Mouse (Mus musculus): Measurements from ENCODE around the gene Trpt1.

Gene Trpt1

DNA sequence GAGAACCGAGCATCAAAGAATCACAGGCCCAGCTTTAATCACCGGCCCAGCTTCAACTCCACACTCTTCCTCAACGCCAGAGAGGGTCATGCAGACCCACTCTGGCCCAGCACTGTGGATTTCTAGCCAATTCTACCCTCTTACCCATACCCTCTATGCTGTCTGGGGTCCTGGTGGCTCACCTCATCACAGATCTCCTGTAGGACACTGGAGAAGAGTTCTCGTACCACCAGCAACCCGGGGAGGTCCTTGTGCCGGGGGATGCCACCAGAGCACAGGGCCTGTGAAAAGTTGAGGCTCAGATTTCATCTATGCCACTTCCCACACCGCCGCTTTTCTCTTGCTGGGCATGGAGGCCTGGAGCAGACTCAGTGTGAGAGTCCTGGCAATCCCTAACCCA lies 1.4 kb upstream of the Trpt1 start:
- no peak for DNase-seq

DNA sequence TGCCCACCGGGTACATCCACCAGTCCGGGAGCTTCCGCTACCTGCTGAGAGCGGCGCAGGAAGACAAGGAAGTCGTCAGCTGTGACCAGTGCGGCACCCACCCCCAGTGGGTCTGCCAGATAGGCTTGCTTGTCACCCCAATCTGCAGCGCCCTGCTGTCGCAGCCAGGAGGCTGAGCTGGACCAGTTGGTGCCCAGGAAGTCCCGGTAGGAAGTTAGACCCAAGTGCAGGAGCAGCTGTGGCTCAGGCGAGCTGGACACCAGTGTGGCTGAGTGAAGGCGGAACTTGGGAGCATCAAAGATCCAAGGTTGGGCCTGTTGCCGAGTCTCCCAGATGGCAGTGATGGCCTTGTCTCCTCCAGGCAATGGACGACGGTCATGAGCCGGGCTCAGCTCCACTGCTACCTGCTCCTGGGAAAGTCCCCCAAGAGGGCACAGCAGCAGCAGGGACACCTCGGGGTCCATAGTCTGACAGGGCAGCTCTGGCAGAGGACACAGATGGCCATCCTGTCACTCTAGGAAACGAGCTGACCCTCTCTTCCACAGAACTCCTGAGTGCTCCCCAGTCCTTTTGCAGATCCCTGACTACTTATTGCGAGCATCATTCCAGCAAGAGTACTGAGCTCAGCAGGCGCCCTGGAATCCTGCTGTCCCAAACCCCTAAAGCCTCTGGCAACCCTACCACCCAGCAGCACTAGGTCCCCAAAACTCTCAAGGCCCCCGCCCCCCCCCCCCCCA lies 508 bp upstream of the Trpt1 start:
- no peak for DNase-seq

DNA sequence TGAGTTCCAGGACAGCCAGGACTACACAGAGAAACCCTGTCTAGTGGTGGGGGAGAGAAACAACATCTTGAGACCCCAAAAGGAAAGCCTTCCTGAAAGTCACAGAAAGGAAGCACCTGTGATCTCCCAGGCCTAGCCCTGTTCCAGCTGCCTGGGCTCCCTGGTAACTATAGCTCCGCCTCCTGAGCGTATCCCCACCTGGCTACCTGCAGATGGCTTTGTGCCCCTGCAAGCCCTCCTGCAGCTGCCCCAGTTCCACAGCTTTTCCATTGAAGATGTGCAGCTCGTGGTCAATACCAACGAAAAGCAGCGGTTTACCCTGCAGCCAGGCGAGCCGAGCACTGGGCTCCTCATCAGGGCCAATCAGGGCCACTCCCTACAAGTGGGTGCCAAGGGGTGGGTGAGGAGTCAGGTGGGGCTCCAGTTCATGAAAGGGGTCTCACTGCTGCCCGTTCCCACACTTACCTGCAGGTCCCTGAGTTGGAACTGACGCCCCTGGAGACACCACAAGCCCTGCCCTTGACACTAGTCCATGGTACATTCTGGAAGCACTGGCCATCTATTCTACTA lies 1.9 kb downstream of the Trpt1 start:
- DNase-seq = no peak

DNA sequence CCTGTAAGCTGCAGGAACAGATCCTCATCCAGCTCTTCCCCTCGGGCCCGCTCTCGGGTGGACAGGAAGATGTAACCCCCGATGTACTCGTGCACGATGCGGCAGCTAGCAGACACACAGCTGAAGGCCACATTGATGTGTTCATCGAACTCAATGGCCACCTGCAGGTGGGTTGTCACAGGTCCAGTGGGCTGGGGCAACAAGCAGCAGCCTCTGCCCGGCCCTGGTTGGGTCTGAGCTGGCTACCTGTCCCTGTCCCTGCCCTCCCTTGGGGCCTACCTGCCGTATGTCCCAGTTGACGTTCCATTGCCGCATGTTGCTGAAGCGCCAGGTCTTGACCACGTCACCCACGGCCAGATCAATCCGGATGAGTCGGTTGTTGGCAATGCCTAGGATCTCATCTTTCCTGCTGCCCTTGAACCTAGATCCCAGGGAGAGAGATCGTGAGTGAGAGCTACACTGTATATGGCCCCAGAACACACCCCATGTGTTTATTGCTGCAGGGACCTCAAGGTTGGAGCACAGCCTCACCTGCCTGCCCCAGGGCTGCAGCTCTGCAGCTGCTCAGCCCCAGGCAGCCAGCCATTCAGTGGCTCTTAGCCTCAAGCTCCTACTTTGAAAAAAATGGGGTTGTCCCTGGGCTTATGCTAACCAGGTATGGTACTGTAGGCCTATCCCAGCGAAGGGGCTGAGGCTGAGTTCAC lies 3.6 kb downstream of the Trpt1 start:
- no peak for DNase-seq

DNA sequence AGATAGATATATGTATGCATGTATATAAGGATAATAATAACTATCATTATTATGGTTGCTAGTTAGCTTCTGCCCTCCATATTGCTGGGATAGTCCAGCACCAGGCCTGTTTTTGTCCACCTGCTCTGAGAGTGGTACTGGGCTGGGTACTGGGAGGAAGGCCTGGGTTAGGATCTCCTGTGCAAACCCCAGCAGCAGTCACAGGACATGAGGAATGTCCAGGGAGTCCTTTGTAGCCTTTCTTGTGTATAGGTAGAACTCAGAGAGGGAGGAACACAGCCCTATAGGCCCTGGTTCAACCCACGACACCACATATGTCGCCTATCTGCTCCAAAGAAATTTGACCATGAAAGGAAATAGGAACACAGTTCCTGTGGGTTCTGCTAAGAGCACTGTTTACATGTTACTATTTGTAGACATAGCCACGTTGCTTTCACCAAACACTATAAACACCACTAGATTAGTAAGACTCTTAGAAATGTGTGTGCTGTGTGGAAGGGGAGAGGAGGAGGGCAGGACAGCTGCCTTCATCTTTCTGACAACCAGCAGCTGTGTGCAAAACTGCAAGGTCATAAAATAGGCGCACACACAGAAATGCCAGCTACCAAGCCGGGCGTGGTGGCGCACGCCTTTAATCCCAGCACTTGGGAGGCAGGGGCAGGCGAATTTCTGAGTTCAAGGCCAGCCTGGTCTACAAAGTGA lies 11.1 kb downstream of the Trpt1 start:
- no peak for DNase-seq

DNA sequence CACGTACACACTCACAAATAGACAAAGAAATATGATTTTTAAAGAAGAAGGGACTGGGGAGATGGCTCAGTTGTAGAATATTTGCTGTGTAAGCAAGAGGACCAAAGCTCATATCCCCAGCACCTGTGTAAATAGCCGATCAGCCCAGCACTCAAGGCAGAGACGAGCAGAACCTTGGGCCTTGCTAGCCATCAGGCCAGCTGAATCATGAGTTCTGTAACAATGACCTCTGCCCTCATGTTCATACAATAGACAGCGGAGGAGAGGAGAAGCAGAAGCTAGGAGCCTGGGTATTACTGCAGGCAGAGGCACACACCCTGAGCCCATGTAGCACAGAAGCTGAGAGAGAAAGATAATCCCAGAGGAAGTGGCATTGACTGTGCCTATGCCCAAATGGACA lies 16.5 kb downstream of the Trpt1 start:
- DNase-seq = no peak

DNA sequence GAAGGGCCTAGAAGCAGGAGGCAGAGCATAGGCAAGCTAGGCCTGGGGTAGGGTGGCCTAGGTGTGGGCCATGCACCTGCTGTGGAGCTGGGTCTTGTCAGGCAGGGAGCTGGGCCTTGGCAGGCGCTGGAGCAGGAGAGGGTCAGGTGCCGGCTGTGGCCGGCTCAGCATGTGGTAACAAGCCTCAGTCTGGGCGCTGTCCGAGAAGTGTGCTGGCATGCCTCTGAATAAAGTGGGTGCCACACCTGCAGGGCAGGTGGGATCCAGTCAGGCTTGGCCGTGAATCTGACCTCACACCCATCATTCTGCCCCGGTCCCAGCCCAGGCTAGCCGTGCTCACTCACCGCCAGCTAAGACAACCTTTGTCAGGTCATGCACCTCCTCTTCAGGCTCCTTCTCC lies 18.1 kb downstream of the Trpt1 start:
- peak; percentile 31 for DNase-seq

DNA sequence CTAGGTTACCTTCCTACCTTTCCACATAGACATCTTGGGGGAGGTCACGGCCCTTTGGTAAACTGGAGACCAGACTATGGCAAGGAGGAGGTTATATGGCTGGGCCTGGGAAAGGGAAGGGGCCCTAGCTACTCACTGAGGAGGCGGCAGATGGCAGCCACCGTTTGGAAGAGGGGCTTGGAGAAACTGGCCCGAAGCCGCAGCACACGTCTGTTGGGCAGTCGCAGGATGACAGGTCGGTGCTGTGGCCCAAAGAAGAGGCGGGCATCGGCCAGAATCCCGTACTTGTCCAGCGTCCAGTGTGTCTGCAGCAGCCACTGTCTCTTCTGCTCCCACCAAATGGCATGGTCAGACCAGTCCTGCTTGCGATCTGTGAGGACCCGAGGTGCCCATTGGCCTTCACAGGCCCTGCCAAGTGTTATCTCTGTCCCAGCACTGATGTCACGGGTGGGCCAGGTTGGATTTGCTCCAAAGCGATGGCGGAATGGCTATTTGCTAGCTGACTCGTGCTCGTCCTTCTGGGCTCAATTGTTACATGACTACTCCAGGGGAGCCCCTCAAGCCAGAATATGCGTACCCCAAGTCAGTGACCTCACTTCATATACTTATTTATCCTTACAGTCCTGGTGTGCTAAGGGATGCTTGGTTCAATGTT lies 18.7 kb downstream of the Trpt1 start:
- no peak for DNase-seq

DNA sequence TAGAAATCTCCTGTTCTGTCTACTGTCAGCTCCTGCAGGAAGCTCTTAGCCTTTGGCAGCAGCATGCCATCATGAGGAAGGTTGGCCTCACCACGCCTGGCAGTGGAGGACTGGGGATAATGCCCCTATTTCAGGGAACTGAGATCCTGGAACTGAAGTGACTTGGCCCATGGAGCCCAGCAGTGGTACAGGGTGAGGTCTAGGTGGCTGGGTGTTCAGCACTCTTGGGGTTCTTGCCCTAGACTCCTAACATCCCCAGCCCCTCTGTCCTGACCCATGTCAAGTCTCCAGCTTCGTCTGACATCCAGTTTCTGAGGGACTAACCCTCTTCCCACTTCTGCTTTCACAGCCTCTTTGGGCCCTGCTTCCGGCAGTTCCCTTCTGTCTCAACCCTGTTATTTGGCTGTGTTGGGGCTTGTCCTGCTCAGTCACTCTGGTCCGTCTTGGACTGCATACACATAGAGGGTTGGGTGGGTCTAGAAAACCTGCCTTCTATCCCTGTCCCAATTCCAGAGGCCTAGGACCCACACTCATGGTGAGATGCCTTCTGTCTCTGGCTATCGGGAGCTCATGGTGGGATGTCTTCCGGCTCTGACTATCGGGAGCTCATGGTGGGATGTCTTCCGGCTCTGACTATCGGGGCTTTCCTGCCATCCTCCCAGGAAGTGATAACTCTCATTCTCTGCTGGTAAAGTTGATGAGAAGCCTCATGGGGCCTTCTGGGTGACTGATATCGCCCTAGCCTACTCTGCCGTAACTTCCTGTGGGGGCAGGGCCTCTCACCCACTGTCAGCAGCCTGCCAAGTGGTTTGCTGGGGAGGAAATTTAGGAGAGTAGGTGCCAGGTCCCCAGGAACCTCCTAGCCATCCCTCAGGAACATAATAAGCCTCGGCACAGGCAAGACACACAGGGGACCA lies 21.9 kb downstream of the Trpt1 start:
- DNase-seq = no peak

DNA sequence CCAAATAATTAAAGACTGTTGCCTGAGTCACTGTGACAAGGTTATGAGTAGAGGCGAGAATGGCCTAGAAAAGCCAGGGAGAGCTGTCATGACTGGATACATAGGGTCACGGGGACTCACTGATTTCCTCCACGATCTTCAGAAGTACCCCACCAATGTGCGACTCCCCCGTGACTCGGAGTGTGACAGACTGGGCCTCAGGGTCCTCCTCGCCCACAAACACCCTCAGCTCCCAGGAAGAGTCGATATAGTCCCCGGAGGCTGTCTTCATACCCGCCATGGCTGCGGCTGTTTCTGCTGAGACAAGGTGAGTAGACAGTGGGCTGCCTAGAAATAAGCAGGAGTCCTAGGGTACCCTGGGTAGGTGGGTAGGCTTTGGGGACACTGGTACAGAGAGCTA lies 22.6 kb downstream of the Trpt1 start:
- no peak for DNase-seq

DNA sequence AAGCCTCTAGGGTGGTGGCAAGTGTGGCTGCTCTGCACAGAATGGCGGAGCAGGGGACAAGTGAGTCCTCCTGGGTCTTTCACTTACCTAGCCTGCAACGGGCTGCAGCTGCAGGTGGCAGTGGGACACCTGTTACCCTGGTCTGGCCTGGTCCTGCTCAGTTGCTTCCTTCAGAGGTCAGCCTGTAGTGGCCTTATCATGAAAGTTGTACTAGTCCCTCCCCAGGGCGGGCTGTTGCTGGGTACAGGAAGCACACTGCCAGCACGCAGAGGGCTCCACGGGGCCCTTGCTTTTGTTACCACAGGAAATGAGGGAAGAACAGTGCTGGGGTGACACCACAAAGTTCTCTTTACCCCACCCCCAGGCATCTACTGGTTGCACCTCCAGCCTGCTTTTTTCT lies 23.3 kb downstream of the Trpt1 start, which contains the start of gene Fermt3:
Fermt3 (minus strand) TSS at position 279 of the 400 bp plus-strand sequence.
- DNase-seq = no peak

DNA sequence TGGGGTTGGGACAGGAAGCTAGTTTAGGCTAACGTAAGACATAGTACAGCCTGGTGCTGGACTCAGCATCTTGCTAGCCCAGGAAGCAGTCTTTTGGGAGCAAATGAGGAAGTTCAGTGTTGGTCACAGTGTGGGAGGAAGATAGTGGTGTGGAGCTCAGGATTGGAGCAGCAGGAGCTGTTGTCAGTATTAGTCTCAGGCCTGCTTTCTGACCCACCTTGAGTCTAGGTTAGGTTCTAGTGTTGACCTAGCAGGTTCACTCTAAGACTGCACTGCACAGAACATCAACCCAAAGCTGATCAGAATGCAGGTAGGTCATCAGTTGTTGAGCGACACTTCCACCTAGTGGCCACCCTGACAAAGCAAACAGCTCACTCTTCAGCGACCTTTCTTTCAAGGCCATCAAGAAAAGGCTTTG lies 24.3 kb downstream of the Trpt1 start:
- peak; percentile 71 for DNase-seq

DNA sequence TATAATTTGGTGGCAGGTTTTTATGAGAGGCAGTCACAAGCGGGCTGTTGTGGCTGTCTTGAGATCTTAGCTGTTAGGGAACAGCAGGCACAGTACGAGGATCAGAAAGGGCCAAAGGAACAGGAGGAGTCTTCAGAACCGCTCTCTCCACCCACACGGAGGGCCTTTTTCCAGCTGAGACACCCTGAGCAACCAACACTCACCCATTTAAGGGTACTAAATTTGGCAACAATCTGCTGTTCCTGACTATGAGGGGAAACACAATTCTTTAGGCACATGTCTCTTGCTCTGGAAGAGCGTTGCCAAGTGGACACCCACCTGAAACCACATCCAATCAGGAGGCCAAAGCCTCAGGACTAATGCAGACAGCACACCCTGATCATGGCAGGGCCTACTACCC lies 33.6 kb downstream of the Trpt1 start:
- no peak for DNase-seq

DNA sequence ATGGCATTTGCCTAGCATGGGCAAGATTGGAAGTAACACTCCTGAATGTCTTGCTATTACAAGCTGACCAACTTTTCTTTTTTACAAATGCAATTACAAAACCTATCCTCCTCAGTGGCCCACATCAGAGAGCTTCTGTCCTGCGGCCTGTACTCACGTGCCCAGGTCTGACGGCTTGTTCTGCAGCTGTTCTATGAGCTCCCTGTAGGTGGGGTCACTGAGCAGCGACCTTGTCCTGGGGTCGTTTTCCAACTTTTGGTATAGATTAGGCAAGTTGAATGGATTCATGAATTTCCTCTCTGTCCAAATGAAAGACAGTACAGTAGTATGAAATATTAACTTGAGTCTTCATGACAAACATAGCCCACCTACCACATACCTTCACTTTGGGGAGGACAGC lies 38.1 kb downstream of the Trpt1 start:
- DNase-seq = no peak

DNA sequence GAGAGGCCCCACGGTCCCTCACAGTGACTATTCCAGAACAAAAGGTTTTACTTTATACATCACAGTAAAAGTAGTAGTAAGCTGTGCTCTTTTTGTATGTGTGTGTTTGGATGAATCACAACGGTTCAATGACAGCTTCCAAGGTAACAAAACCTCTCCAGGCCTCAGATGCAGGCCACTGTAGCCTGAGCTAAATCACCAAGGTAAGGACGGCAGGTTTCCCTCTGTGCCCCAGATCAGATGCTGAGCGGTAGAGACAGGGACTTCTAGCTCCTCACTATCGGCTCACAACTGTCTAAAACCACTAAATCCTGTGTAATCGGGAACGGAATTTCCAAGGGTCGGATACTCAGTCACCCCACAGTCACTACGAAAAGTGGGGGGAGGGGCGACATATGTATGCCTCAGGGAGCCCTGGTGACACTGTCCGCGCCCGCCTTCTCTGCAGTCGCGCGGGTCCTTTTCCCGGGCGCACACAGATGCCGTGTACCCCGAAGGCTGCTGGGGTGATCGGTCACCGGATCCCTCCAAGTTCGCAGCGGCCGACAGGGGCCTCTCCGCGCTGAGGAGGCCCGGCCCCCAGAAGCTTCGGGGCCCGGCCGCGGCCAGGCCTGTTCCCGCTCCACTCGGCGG lies 43.3 kb downstream of the Trpt1 start:
- peak; percentile 66 for DNase-seq

DNA sequence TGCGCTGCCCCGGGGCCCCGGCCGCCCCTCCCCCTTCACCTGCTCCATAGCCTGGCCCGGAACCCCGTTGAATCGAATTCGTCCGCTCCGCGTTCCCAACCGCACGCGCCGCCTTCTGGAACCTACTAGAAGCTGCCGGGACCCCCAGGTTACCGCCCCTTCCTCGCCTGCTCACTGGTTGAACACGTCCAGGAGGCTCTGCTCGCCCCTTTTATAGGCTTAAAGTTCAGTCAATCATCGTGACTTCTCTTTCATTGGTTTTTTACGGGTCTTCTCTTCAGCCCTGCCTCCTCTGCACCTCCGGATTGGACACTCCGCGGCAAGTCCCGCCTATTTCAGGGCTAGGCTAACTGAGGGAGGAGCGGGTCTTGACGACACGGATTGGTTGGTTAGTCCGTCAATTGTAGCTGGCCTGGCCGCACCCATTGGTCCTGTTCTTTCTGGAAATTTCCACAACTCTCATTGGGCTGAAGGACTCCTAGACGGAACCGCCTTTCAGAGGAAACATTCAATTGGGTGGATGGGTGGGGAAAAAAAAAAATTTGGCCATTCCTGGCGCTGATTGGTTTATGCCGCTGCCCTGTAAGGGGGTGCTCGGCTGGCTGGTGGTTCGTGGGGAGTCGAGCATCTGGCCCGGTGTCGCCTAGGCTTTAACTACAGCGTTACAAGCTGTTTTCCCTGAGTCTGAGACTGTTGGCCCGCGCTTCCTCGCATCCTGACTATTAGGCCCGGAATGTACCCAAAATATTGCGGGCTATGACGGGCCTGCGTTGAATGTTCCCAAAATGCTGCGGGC lies 44.1 kb downstream of the Trpt1 start, which contains the start of gene Stip1:
Stip1 (minus strand) TSS at position 127 of the 796 bp plus-strand sequence.
- peak; percentile 99 for DNase-seq

DNA sequence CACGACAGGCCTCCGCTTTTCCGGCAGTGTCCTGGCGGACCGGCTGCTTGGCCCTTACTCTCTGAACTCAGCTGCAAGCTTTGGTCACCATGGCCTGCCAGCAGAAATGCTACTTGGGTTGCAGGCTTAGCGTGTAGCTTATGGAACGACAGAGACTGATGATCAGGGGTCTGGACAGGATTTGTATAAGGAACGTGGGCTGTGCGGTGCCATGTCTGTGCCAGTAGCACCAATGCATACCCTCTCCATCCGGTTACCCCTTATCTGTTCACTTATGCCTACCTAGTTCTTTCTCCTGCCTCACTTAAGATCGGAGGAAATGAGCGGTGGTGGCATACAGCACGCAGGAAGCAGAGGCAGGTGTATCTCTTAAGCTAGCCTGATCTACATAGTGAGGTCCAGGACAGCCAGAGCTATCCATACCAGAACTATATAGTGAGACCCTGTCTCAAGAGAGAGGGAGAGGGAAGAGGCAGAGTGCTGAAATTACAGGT lies 44.8 kb downstream of the Trpt1 start:
- DNase-seq = peak; percentile 22

DNA sequence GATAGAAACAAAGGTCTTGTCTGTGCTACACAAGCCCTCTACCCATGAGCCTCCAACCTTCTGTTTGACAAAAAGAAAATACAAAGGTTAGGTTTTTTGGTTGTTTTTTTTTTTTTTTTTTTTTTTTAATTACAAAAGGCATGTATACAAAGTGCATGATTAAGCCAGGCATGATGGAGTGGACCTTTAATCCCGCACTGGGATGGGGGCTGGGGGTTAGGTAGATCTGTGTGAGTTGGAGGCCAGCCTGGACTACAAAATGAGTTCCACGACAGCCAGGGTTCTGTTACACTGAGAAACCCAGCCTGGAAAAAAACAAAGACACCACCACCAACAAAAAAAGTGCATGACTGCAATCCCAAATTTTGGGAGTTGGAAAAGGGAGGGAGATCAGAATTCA lies 45.2 kb downstream of the Trpt1 start:
- DNase-seq = no peak

DNA sequence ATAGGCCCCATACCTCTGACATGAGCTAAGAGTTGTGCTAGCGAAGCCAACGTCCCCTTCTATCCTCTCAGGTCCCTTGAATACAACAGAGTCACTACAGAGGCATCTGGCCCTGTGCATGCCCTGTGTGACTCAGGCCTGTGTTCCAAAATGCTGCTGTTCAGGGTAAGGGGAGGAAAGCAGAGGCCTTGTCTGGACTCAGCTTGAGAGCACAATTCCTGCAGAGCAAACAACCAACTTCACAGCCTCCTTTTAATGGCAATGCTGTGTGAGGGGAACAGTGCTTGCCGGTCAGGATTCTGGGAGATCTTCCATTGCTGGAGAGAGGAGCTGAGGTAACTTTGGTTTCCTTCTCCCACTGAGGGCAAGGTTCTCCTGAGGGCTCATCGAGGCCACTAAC lies 48.3 kb downstream of the Trpt1 start:
- DNase-seq = no peak

DNA sequence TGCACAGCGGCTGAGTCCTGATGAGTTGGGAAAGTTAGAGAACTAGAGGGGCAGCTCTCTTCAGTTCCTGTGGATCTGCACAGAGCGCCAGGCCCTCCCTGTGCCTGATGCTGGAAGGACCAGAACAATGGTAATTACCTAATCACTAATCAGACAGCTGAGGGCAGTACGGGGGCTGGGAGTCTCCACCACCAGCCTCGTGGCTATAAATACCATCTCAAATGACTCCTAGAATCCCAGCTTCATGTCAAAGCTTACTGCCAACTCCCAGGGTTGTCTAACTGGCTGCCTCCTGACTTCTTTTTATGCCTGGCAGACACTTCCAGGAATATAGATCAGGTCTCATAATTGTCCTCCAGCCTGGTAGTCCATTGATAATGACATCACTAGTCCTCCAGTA lies 48.8 kb downstream of the Trpt1 start:
- no peak for DNase-seq

Measured in kidney, postnatal 14 days (tissue).